ENCODE assay signal across 9 mouse cellular contexts in genomic region chr1:177014921-177015439, GRCm38 (mm10).
A peak's percentile ranks its signal among the peaks of the same experiment; 100 is the strongest.
DNase-seq lines count a peak whose midpoint lies in the region; ATAC-seq and TF ChIP-seq lines count a peak whose summit lies in the region.
"Had no signal": no experiment of that assay in that cellular context is flagged by ENCODE, and none has a peak within 500 bp of the region (broad histone marks: within the 10 kb centered on the region; RNA-seq: fewer than 3 reads in every experiment).

No protein-coding gene starts in this region.

- peak overlapping the region; percentile 54 for H3K27ac ChIP-seq in hindbrain, embryonic 10.5 days
- no peak overlapping the region for H3K27ac ChIP-seq in hindbrain, embryonic 11.5 days (ENCODE audit: low read depth, low read length)
- peak overlapping the region; percentile 58 for H3K27ac ChIP-seq in forebrain, postnatal 0 days (ENCODE audit: low read depth, low read length)
- peak overlapping the region; percentile 65 for H3K27ac ChIP-seq in midbrain, embryonic 13.5 days

- 79% methylated on average over 6 of the region's 6 CpGs for WGBS in hindbrain, embryonic 10.5 days
- WGBS in hindbrain, embryonic 11.5 days = 66% methylated on average over 6 of the region's 6 CpGs
- 27% methylated on average over 6 of the region's 6 CpGs for WGBS in forebrain, postnatal 0 days
- WGBS in midbrain, embryonic 13.5 days = 51% methylated on average over 6 of the region's 6 CpGs

- H3K4me1 ChIP-seq in hindbrain, embryonic 10.5 days (replicated peaks) = peaks cover 91% of the 10 kb centered on the region
- H3K4me1 ChIP-seq in hindbrain, embryonic 11.5 days (replicated peaks; ENCODE audit: control insufficient read depth, insufficient read depth, low read length) = peaks cover 8% of the 10 kb centered on the region
- H3K4me1 ChIP-seq in forebrain, postnatal 0 days (ENCODE audit: insufficient read depth) = peaks cover 6% of the 10 kb centered on the region
- peaks cover 56% of the 10 kb centered on the region for H3K4me1 ChIP-seq in midbrain, embryonic 13.5 days (replicated peaks)

- peaks cover 4% of the 10 kb centered on the region; the same call in 1 of the 2 replicates for H3K36me3 ChIP-seq in hindbrain, embryonic 10.5 days
- H3K36me3 ChIP-seq in hindbrain, embryonic 11.5 days (ENCODE audit: control insufficient read depth, insufficient read depth, low read length) = no peaks in the 10 kb centered on the region
- peaks cover under 1% of the 10 kb centered on the region; the same call in 1 of the 2 replicates for H3K36me3 ChIP-seq in forebrain, postnatal 0 days (ENCODE audit: insufficient read depth)
- H3K36me3 ChIP-seq in midbrain, embryonic 13.5 days = no peaks in the 10 kb centered on the region

- H3K9ac ChIP-seq in hindbrain, embryonic 11.5 days (ENCODE audit: low read depth, low read length) = no peak overlapping the region
- no peak overlapping the region for H3K9ac ChIP-seq in forebrain, postnatal 0 days
- H3K9ac ChIP-seq in midbrain, embryonic 13.5 days (replicated peaks) = no peak overlapping the region

- no peak for ATAC-seq in hindbrain, embryonic 11.5 days (ENCODE audit: low FRiP score)
- ATAC-seq in forebrain, postnatal 0 days = peak; percentile 49
- no peak for ATAC-seq in midbrain, embryonic 13.5 days
- ATAC-seq in inflammation-experienced regulatory T-cells, adult 6 months = no peak

- no peak overlapping the region for H3K4me3 ChIP-seq in hindbrain, embryonic 10.5 days
- no peak overlapping the region for H3K4me3 ChIP-seq in hindbrain, embryonic 11.5 days (ENCODE audit: low read depth, low read length)
- no peak overlapping the region for H3K4me3 ChIP-seq in forebrain, postnatal 0 days (ENCODE audit: low read depth, low read length)
- no peak overlapping the region for H3K4me3 ChIP-seq in midbrain, embryonic 13.5 days (replicated peaks)

- H3K4me2 ChIP-seq in hindbrain, embryonic 11.5 days (replicated peaks; ENCODE audit: low read depth, low read length) = no peak overlapping the region
- no peak overlapping the region for H3K4me2 ChIP-seq in forebrain, postnatal 0 days (ENCODE audit: low read depth)
- H3K4me2 ChIP-seq in midbrain, embryonic 13.5 days (replicated peaks) = no peak overlapping the region

- intact Hi-C loops in left cerebral cortex, postnatal 36 days (cut with DNase I) = no loop called here

- no peaks in the 10 kb centered on the region for H3K9me3 ChIP-seq in hindbrain, embryonic 10.5 days
- no peaks in the 10 kb centered on the region for H3K9me3 ChIP-seq in hindbrain, embryonic 11.5 days (ENCODE audit: control insufficient read depth, low read length)
- H3K9me3 ChIP-seq in forebrain, postnatal 0 days (ENCODE audit: low read length) = no peaks in the 10 kb centered on the region
- no peaks in the 10 kb centered on the region for H3K9me3 ChIP-seq in midbrain, embryonic 13.5 days

- TF ChIP-seq CTCF in forebrain, postnatal 0 days (IDR thresholded peaks at IDR 0.05; ENCODE audit: low read depth) = no peak

- H3K27me3 ChIP-seq in hindbrain, embryonic 10.5 days (ENCODE audit: insufficient read depth, poor library complexity, severe bottlenecking) = 0 out of 2 replicates have a peak, but pooled peaks cover 5% of the 10 kb centered on the region
- no peaks in the 10 kb centered on the region for H3K27me3 ChIP-seq in hindbrain, embryonic 11.5 days (ENCODE audit: control insufficient read depth, insufficient read depth, low read length)
- no peaks in the 10 kb centered on the region for H3K27me3 ChIP-seq in forebrain, postnatal 0 days (ENCODE audit: insufficient read depth, low read length)
- no peaks in the 10 kb centered on the region for H3K27me3 ChIP-seq in midbrain, embryonic 13.5 days

- DNase-seq in hindbrain, embryonic 10.5 days (ENCODE audit: low spot score) = peak; percentile 4
- no peak for DNase-seq in hindbrain, embryonic 11.5 days (ENCODE audit: low spot score)
- peak; percentile 63 for DNase-seq in NIH3T3 (ENCODE audit: low read depth)
- peak; percentile 32 for DNase-seq in forebrain, postnatal 0 days
- DNase-seq in left cerebral cortex, postnatal 36 days (ENCODE audit: low spot score in 2 of 2) = no peak
- DNase-seq in layer of hippocampus, postnatal 14 days (ENCODE audit: low spot score in 2 of 2) = no peak
- DNase-seq: thymus, adult 18-20 months had no signal

Comparison
In these comparisons a context has a peak if more than half of its experiments do, and no peak if none do; other contexts are left out.
1. DNase-seq: peak in hindbrain, embryonic 10.5 days (single experiment), NIH3T3 (single experiment) and forebrain, postnatal 0 days (single experiment); none in hindbrain, embryonic 11.5 days (single experiment), left cerebral cortex, postnatal 36 days (0 of 2) and layer of hippocampus, postnatal 14 days (0 of 2).